Mouse (Mus musculus) heart, postnatal 0 days (tissue): ENCODE results near the gene Eif2b1.

ENCODE experiments used
- CTCF ChIP-seq: IDR thresholded peaks from 2 replicates; pipeline ENCODE4 v1.5.1; 2016; ENCODE audit warnings: antibody characterized with exemption, control low read depth, low read depth
- EP300 ChIP-seq: IDR thresholded peaks from 2 replicates; pipeline ENCODE4 v1.6.1; 2016; ENCODE audit warnings: antibody characterized with exemption, low read depth

DNA sequence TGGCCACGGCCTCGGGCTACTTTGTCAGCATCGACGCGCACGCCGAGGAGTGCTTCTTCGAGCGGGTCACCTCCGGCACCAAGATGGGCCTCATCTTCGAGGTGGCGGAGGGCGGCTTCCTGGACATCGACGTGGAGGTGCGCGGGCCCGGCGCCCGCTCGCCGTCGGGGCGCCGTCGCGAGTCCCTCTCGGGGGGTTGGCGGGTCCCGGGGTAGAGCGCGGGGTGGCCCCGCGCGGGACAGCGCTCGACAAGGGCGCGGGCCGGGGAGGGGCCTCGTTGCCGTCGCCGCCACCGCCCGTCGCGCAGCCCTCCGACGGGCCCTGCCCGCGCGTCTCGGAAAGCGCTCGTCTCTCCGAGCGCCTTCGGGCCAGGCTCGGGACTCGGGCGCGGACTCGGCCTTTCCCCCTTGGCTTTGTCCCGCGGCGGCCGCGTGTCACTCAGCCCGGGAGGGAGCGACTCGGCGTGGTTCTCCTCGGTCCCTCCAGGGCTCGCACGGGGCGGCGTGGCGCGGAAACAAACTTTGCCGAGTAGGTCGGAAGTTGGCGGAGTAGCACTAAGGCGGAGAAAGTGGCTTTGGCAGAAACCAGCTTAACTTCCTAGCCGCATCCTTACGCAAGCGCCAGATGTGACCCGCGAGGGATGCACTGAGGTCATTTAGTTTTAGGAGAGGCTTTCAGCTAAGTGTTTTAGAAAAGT, 37.9 kb downstream of the Eif2b1 start:
- TF ChIP-seq CTCF (no peak), EP300 (no peak)
